Mouse (Mus musculus): ENCODE data around the gene Dcaf10. TPM values are rescaled to one million over a fixed set of nuclear protein-coding genes. Genes with fewer than 3 reads are reported as not detected.
"Not testable (repeated sequence)": the region's sequence is repeated elsewhere in the genome, so short reads cannot be mapped to it uniquely, and the experiment has no call there.

The Dcaf10 gene
- polyA plus RNA-seq, 1 experiment from 2014 or later: 15.6 TPM

DNA sequence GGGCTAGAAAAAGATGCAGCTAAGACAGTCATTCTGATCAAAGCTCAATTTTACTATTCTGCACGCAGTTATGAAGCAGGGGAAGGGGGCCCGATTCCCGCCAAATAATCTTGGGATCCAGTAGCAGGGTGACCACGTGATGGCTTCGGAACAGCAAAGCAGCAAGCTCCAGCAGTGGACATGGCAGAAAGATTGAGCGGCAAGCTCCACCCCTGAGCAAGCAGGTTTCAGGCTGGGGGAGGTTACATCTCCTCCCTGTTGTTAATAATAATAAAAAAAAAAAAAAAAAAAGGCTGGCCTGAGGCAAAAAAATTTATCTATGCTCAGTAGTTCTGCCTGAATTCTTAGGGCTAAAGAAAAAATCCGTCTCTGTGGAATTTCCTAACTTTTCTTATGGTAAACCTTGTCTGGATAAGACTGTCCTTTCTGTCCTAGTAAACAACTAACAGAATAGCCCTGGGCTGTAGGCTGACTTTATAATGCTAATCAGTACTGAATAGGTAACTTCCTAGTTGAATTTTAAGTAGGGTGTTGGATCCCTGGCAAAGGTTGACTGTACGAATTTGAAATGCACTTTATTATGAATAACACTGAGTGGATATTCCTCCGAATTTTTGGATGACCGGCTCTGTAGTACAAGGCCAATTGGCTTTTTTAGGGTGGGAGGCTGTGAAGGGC is 39.1 kb downstream of the Dcaf10 start:
- H3K36me3 ChIP-seq (replicated peaks; ENCODE audit: control insufficient read depth, insufficient read depth, low read depth, low read length); ATAC-seq (replicated peaks; ENCODE audit: insufficient number of reproducible peaks, low FRiP score, low TSS enrichment, low read depth); DNase-seq (ENCODE audit: low spot score); H3K27me3 ChIP-seq (ENCODE audit: control insufficient read depth, insufficient read depth, low read length); H3K4me1 ChIP-seq (ENCODE audit: control insufficient read depth, insufficient read depth, low read length); H3K9me3 ChIP-seq (replicated peaks; ENCODE audit: control insufficient read depth, low read length); H3K27ac ChIP-seq (replicated peaks; ENCODE audit: low read depth, low read length); H3K4me2 ChIP-seq (ENCODE audit: low read depth, low read length); H3K4me3 ChIP-seq (ENCODE audit: low read depth, low read length); H3K9ac ChIP-seq (replicated peaks; ENCODE audit: low read length): not testable (repeated sequence)
- WGBS: 90% methylated on average over 10 of the region's 10 CpGs

DNA sequence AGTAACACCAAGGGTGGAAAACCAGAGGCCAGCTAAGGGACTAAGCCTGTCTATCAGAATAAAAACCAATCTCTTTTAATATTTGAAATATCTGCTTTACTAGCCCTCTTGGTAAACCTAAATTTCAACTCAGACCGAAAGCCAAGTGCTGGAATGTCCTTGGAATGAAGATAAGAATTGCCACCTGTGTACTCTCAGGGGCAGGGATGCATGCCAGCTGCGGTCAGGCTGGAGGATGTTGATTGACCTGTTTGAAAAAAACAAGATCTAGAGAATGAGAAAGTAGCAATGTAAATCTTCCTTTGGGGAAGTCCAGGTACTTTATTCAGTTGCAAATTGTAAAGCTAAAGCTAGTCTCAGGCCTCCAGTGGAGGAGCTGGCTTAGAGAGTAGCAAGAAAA is 40.2 kb downstream of the Dcaf10 start:
- DNase-seq (ENCODE audit: low spot score); H3K4me3 ChIP-seq (ENCODE audit: low read depth, low read length); H3K9ac ChIP-seq (replicated peaks; ENCODE audit: low read length); H3K27me3 ChIP-seq (ENCODE audit: control insufficient read depth, insufficient read depth, low read length); H3K9me3 ChIP-seq (replicated peaks; ENCODE audit: control insufficient read depth, low read length); ATAC-seq (replicated peaks; ENCODE audit: insufficient number of reproducible peaks, low FRiP score, low TSS enrichment, low read depth); H3K4me1 ChIP-seq (ENCODE audit: control insufficient read depth, insufficient read depth, low read length); H3K36me3 ChIP-seq (replicated peaks; ENCODE audit: control insufficient read depth, insufficient read depth, low read depth, low read length); H3K27ac ChIP-seq (replicated peaks; ENCODE audit: low read depth, low read length); H3K4me2 ChIP-seq (ENCODE audit: low read depth, low read length): not testable (repeated sequence)
- WGBS: 75% methylated on average over 2 of the region's 2 CpGs

DNA sequence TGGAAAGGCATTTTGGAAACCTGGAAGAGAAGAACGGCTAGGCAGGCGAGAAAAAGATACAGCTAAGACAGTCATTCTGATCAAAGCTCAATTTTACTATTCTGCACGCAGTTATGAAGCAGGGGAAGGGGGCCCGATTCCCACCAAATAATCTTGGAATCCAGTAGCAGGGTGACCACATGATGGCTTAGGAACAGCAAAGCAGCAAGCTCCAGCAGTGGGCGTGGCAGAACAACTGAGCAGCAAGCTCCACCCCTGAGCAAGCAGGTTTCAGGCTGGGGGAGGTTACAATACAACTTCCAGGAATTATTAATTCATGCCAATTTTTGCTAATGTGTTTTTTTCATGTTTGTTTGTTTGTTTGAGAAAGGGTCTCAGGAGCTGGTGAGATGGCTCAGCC is 45.4 kb downstream of the Dcaf10 start:
- WGBS: 89% methylated on average over 5 of the region's 5 CpGs
- not testable (repeated sequence) for H3K4me1 ChIP-seq (ENCODE audit: control insufficient read depth, insufficient read depth, low read length); H3K9ac ChIP-seq (replicated peaks; ENCODE audit: low read length); H3K27ac ChIP-seq (replicated peaks; ENCODE audit: low read depth, low read length); DNase-seq (ENCODE audit: low spot score); ATAC-seq (replicated peaks; ENCODE audit: insufficient number of reproducible peaks, low FRiP score, low TSS enrichment, low read depth); H3K27me3 ChIP-seq (ENCODE audit: control insufficient read depth, insufficient read depth, low read length); H3K36me3 ChIP-seq (replicated peaks; ENCODE audit: control insufficient read depth, insufficient read depth, low read depth, low read length); H3K4me3 ChIP-seq (ENCODE audit: low read depth, low read length); H3K4me2 ChIP-seq (ENCODE audit: low read depth, low read length); H3K9me3 ChIP-seq (replicated peaks; ENCODE audit: control insufficient read depth, low read length)

DNA sequence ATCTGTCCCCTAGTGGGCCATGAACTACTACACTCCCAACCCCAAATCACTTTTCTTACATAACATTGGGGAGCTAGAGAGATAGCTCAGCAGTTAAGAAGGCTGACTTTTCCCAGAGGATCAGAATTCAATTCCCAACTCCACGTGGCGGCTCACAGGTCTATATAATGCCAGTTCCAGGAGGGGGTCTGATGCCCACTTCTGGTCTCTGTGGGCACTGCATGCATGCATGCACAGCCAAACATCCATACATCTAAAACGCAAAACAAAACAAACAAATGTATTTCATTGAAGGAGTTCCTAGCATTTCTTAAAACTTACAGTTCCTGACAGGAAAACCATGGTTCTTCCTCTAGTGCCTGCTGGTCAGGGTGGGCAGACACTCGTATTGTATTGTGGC is 50.2 kb downstream of the Dcaf10 start:
- Histone ChIP-seq H3K9ac (replicated peaks; ENCODE audit: low read length) (no peak overlapping the region), H3K4me1 (ENCODE audit: control insufficient read depth, insufficient read depth, low read length) (no peaks in the 10 kb centered on the region), H3K9me3 (replicated peaks; ENCODE audit: control insufficient read depth, low read length) (no peaks in the 10 kb centered on the region), H3K36me3 (replicated peaks; ENCODE audit: control insufficient read depth, insufficient read depth, low read depth, low read length) (no peaks in the 10 kb centered on the region), H3K4me2 (ENCODE audit: low read depth, low read length) (no peak overlapping the region), H3K27ac (replicated peaks; ENCODE audit: low read depth, low read length) (no peak overlapping the region), H3K27me3 (ENCODE audit: control insufficient read depth, insufficient read depth, low read length) (no peaks in the 10 kb centered on the region), H3K4me3 (ENCODE audit: low read depth, low read length) (no peak overlapping the region)
- DNase-seq (ENCODE audit: low spot score) (no peak), ATAC-seq (replicated peaks; ENCODE audit: insufficient number of reproducible peaks, low FRiP score, low TSS enrichment, low read depth) (no peak)
- WGBS: 67% methylated on average over 4 of the region's 4 CpGs

DNA sequence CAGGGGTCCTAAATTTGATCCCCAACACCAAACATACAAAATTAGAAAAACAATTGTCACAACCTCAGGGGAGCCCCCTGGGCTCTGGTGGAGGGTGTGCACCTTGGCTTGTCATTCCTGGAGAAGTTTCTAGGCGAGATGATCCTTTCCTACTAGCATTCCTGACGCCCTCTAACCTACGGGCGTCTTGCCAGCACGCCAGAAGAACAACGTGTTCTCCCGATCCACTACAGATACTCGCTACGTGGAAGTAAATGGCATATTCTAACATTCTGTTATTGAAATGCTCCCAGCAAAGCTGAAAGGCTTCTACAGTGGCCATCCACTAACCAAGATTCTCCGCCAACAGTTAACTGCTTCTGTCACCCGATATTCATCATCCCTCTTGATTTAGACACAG is 50.7 kb downstream of the Dcaf10 start:
- H3K9me3 ChIP-seq (replicated peaks; ENCODE audit: control insufficient read depth, low read length): no peaks in the 10 kb centered on the region
- H3K27me3 ChIP-seq (ENCODE audit: control insufficient read depth, insufficient read depth, low read length): no peaks in the 10 kb centered on the region
- H3K4me3 ChIP-seq (ENCODE audit: low read depth, low read length): no peak overlapping the region
- 67% methylated on average over 11 of the region's 11 CpGs for WGBS
- no peaks in the 10 kb centered on the region for H3K36me3 ChIP-seq (replicated peaks; ENCODE audit: control insufficient read depth, insufficient read depth, low read depth, low read length)
- DNase-seq (ENCODE audit: low spot score) (no peak), ATAC-seq (replicated peaks; ENCODE audit: insufficient number of reproducible peaks, low FRiP score, low TSS enrichment, low read depth) (no peak)
- no peak overlapping the region for H3K9ac ChIP-seq (replicated peaks; ENCODE audit: low read length)
- H3K4me2 ChIP-seq (ENCODE audit: low read depth, low read length): no peak overlapping the region
- no peak overlapping the region for H3K27ac ChIP-seq (replicated peaks; ENCODE audit: low read depth, low read length)
- no peaks in the 10 kb centered on the region for H3K4me1 ChIP-seq (ENCODE audit: control insufficient read depth, insufficient read depth, low read length)

DNA sequence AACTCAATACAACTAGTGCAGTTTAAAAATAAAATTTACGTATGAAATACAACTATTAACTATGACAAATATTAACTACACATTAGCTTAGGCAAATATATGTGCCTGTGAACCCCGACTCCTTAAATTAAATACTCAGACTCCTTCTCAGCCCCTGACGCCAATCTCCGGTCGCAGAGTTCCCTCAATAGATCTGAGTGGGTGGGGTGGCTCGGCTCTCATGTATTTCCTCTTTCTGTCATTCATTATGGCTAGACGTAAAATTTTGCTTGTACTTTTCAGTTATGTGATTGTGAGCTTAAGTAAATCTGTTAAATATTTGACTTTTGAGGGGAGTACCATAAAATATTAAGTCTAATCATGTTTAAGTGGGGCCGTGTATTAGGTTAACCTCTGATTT is 51.1 kb downstream of the Dcaf10 start:
- Histone ChIP-seq H3K27me3 (ENCODE audit: control insufficient read depth, insufficient read depth, low read length) (no peaks in the 10 kb centered on the region), H3K4me2 (ENCODE audit: low read depth, low read length) (no peak overlapping the region), H3K36me3 (replicated peaks; ENCODE audit: control insufficient read depth, insufficient read depth, low read depth, low read length) (no peaks in the 10 kb centered on the region; the same call in 1 of the 2 replicates), H3K9me3 (replicated peaks; ENCODE audit: control insufficient read depth, low read length) (no peaks in the 10 kb centered on the region), H3K9ac (replicated peaks; ENCODE audit: low read length) (no peak overlapping the region), H3K4me1 (ENCODE audit: control insufficient read depth, insufficient read depth, low read length) (no peaks in the 10 kb centered on the region), H3K27ac (replicated peaks; ENCODE audit: low read depth, low read length) (no peak overlapping the region), H3K4me3 (ENCODE audit: low read depth, low read length) (no peak overlapping the region)
- no peak for ATAC-seq (replicated peaks; ENCODE audit: insufficient number of reproducible peaks, low FRiP score, low TSS enrichment, low read depth)
- no peak for DNase-seq (ENCODE audit: low spot score)
- WGBS: 82% methylated on average over 8 of the region's 8 CpGs

DNA sequence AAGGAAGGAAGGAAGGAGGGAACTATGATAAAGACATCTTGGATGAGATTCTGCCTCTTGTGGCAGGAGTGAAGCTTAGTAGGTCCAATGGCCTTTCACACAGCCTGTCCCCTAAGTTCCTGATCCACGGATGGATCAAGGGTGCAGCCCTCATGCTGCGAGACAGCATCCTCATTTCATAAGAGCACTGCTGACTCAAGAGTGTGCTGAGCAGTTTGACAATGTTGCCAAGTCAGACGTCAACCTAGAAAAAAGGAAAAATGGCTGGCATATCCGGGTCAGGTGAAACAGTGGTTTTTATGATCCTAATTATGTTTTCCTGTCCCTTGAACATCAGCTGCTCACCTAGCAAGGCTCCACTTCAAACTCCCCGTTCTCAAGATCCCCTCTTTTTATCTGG is 51.8 kb downstream of the Dcaf10 start:
- ATAC-seq (replicated peaks; ENCODE audit: insufficient number of reproducible peaks, low FRiP score, low TSS enrichment, low read depth): no peak
- no peak overlapping the region for H3K9ac ChIP-seq (replicated peaks; ENCODE audit: low read length)
- H3K4me1 ChIP-seq (ENCODE audit: control insufficient read depth, insufficient read depth, low read length): no peaks in the 10 kb centered on the region
- no peaks in the 10 kb centered on the region for H3K9me3 ChIP-seq (replicated peaks; ENCODE audit: control insufficient read depth, low read length)
- H3K4me2 ChIP-seq (ENCODE audit: low read depth, low read length): no peak overlapping the region
- WGBS: 90% methylated on average over 5 of the region's 5 CpGs
- no peaks in the 10 kb centered on the region for H3K27me3 ChIP-seq (ENCODE audit: control insufficient read depth, insufficient read depth, low read length)
- DNase-seq (ENCODE audit: low spot score): no peak
- no peak overlapping the region for H3K4me3 ChIP-seq (ENCODE audit: low read depth, low read length)
- no peaks in the 10 kb centered on the region; the same call in 1 of the 2 replicates for H3K36me3 ChIP-seq (replicated peaks; ENCODE audit: control insufficient read depth, insufficient read depth, low read depth, low read length)
- H3K27ac ChIP-seq (replicated peaks; ENCODE audit: low read depth, low read length): no peak overlapping the region

DNA sequence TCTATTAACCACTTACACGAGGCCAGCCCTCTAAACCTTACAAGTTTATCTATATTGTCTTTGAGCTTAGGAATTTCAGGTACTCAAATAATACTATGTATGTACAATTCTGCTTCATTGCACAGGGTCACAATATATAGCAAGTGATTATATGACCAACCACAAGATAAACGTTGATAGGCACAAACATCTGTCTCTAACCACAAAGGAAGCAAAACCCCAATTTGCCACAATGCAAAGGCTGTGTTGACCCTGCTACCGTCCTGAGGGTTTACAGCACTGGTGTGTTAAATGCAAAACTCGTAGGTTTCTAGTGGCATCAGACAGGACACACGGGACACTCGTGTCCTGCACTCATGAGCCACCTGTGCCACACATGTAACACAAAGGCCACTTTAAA is 54.3 kb downstream of the Dcaf10 start:
- not testable (repeated sequence) for H3K9me3 ChIP-seq (replicated peaks; ENCODE audit: control insufficient read depth, low read length); DNase-seq (ENCODE audit: low spot score); H3K27me3 ChIP-seq (ENCODE audit: control insufficient read depth, insufficient read depth, low read length); H3K4me1 ChIP-seq (ENCODE audit: control insufficient read depth, insufficient read depth, low read length); H3K27ac ChIP-seq (replicated peaks; ENCODE audit: low read depth, low read length); H3K9ac ChIP-seq (replicated peaks; ENCODE audit: low read length); H3K4me2 ChIP-seq (ENCODE audit: low read depth, low read length); ATAC-seq (replicated peaks; ENCODE audit: insufficient number of reproducible peaks, low FRiP score, low TSS enrichment, low read depth); H3K36me3 ChIP-seq (replicated peaks; ENCODE audit: control insufficient read depth, insufficient read depth, low read depth, low read length); H3K4me3 ChIP-seq (ENCODE audit: low read depth, low read length)
- 95% methylated on average over 5 of the region's 6 CpGs for WGBS
